Comparison of ENCODE assay signal across 14 mouse cellular contexts in the genomic region with DNA sequence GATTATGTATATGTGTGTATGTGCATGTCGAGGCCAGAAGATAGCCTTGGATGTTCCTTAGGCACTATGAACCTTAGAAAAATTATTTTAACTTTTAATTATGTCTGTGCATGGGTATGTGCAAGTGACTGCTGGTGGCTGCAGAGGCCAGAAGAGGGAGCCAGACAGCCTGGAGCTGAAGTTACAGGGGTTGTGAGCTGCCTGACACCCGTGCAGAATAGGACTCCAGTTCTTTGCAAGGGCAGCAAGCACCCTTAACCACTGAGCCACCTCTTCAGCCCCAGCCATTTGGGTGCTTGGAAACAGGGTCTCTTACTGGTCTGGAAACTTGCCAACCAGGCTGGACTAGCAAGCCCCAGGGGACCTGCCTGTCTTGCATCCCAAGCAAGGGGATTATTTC. TPM values are rescaled to one million over a fixed set of nuclear protein-coding genes. Genes with fewer than 3 reads are reported as not detected.
DNase-seq lines count a peak whose midpoint lies in the region; ATAC-seq and TF ChIP-seq lines count a peak whose summit lies in the region.
"Had no signal": no experiment of that assay in that cellular context is flagged by ENCODE, and none has a peak within 500 bp of the region (broad histone marks: within the 10 kb centered on the region; RNA-seq: fewer than 3 reads in every experiment).

No protein-coding gene starts in this region.

- H3K4me2 ChIP-seq in kidney, embryonic 15.5 days: no peak overlapping the region
- H3K4me2 ChIP-seq in lung, postnatal 0 days (replicated peaks; ENCODE audit: low read depth, low read length): no peak overlapping the region
- H3K4me2 ChIP-seq in heart, postnatal 0 days (ENCODE audit: low read depth, low read length): no peak overlapping the region
- H3K4me2 ChIP-seq: embryonic facial prominence, embryonic 15.5 days; forebrain, embryonic 15.5 days; hindbrain, embryonic 14.5 days; liver, embryonic 13.5 days; midbrain, embryonic 11.5 days had no signal

- WGBS in kidney, embryonic 15.5 days: 87% methylated on average over 2 of the region's 2 CpGs
- WGBS in lung, postnatal 0 days: 74% methylated on average over 2 of the region's 2 CpGs
- 69% methylated on average over 2 of the region's 2 CpGs for WGBS in heart, postnatal 0 days

- no peaks in the 10 kb centered on the region for H3K9me3 ChIP-seq in kidney, embryonic 15.5 days (replicated peaks)
- H3K9me3 ChIP-seq in lung, postnatal 0 days (ENCODE audit: low read length): no peaks in the 10 kb centered on the region
- H3K9me3 ChIP-seq in heart, postnatal 0 days (replicated peaks; ENCODE audit: control insufficient read depth, low read length): no peaks in the 10 kb centered on the region
- H3K9me3 ChIP-seq: embryonic facial prominence, embryonic 15.5 days; forebrain, embryonic 15.5 days; liver, embryonic 13.5 days had no signal

- H3K27ac ChIP-seq in kidney, embryonic 15.5 days: peak overlapping the region; percentile 84
- H3K27ac ChIP-seq in lung, postnatal 0 days (ENCODE audit: low read length): peak overlapping the region; percentile 83
- peak overlapping the region; percentile 97 for H3K27ac ChIP-seq in heart, postnatal 0 days (ENCODE audit: low read depth)
- H3K27ac ChIP-seq: forebrain, embryonic 15.5 days; hindbrain, embryonic 14.5 days; liver, embryonic 13.5 days had no signal

- ATAC-seq in kidney, embryonic 15.5 days (replicated peaks; ENCODE audit: low FRiP score): no peak
- ATAC-seq in lung, postnatal 0 days: no peak
- no peak for ATAC-seq in heart, postnatal 0 days (ENCODE audit: insufficient read depth, low read depth)
- ATAC-seq: forebrain, embryonic 15.5 days had no signal

- peaks cover 34% of the 10 kb centered on the region for H3K4me1 ChIP-seq in kidney, embryonic 15.5 days
- H3K4me1 ChIP-seq in lung, postnatal 0 days (ENCODE audit: insufficient read depth, low read depth, low read length): peaks cover 24% of the 10 kb centered on the region; the same call in 1 of the 2 replicates
- H3K4me1 ChIP-seq in heart, postnatal 0 days (ENCODE audit: control insufficient read depth, insufficient read depth): peaks cover 54% of the 10 kb centered on the region

- TF ChIP-seq CTCF in lung, postnatal 0 days (IDR thresholded peaks at IDR 0.05): peak; percentile 58
- peak; percentile 18; the same call in 1 of the 2 replicates for TF ChIP-seq CTCF in heart, postnatal 0 days (IDR thresholded peaks at IDR 0.05; ENCODE audit: low read depth)

- no peak overlapping the region for H3K9ac ChIP-seq in kidney, embryonic 15.5 days
- H3K9ac ChIP-seq in lung, postnatal 0 days (replicated peaks; ENCODE audit: low read depth): no peak overlapping the region
- no peak overlapping the region for H3K9ac ChIP-seq in heart, postnatal 0 days (replicated peaks; ENCODE audit: low read depth, low read length)
- H3K9ac ChIP-seq: embryonic facial prominence, embryonic 15.5 days; forebrain, embryonic 15.5 days; hindbrain, embryonic 14.5 days; liver, embryonic 13.5 days had no signal

- no peak overlapping the region for H3K4me3 ChIP-seq in kidney, embryonic 15.5 days (replicated peaks)
- no peak overlapping the region for H3K4me3 ChIP-seq in lung, postnatal 0 days (ENCODE audit: low read depth, low read length)
- H3K4me3 ChIP-seq in heart, postnatal 0 days (ENCODE audit: low read depth, low read length): no peak overlapping the region
- H3K4me3 ChIP-seq: embryonic facial prominence, embryonic 15.5 days; forebrain, embryonic 15.5 days; liver, embryonic 13.5 days had no signal

- H3K36me3 ChIP-seq in kidney, embryonic 15.5 days: peaks cover 41% of the 10 kb centered on the region
- peaks cover 18% of the 10 kb centered on the region for H3K36me3 ChIP-seq in lung, postnatal 0 days (ENCODE audit: insufficient read depth, low read length)
- H3K36me3 ChIP-seq in heart, postnatal 0 days (replicated peaks; ENCODE audit: control insufficient read depth, insufficient read depth, low read length): peaks cover 18% of the 10 kb centered on the region
- H3K36me3 ChIP-seq: forebrain, embryonic 15.5 days; liver, embryonic 13.5 days had no signal

- no peaks in the 10 kb centered on the region for H3K27me3 ChIP-seq in kidney, embryonic 15.5 days
- H3K27me3 ChIP-seq in lung, postnatal 0 days (replicated peaks; ENCODE audit: insufficient read depth, low read length): no peaks in the 10 kb centered on the region
- no peaks in the 10 kb centered on the region for H3K27me3 ChIP-seq in heart, postnatal 0 days (ENCODE audit: control insufficient read depth, insufficient read depth, low read length)
- H3K27me3 ChIP-seq: embryonic facial prominence, embryonic 15.5 days; forebrain, embryonic 15.5 days had no signal

- no peak for TF ChIP-seq EP300 in lung, postnatal 0 days (IDR thresholded peaks at IDR 0.05)
- no peak for TF ChIP-seq EP300 in heart, postnatal 0 days (IDR thresholded peaks at IDR 0.05; ENCODE audit: low read depth)

- no peak for DNase-seq in kidney, postnatal 10 days
- DNase-seq in lung, postnatal 0 days (ENCODE audit: low spot score): no peak
- DNase-seq in lung, postnatal 14 days: no peak
- DNase-seq in heart, postnatal 0 days (ENCODE audit: low spot score): no peak
- no peak for DNase-seq in thymus, postnatal 14 days
- no peak for DNase-seq in frontal cortex, adult 2 months (ENCODE audit: extremely low spot score in 1 of 2, low spot score in 1 of 2)
- DNase-seq: adrenal gland, postnatal 25 days; gastrocnemius, postnatal 25 days; liver, embryonic 13.5 days had no signal

RNA-seq across cellular contexts. Expression of gene Nectin2, which starts 4.7 kb away (rescaled TPM):
- polyA plus RNA-seq in kidney, embryonic 15.5 days (2015; fragmentation: Nextera tagmentation; extraction: Ambion mirVana): 130 and 138 TPM in 2 replicates
- polyA plus RNA-seq in lung, postnatal 0 days (2015; fragmentation: Nextera tagmentation; extraction: Ambion mirVana): 113 and 116 TPM in 2 replicates
- 76.5 and 81.3 TPM in 2 replicates for total RNA-seq in heart, postnatal 0 days (2014; rRNA removed; ENCODE audit: low replicate concordance)
- 43.6 and 44.8 TPM in 2 replicates for polyA plus RNA-seq in heart, postnatal 0 days (2015; fragmentation: Nextera tagmentation; extraction: Ambion mirVana)
- 7.6 and 7.7 TPM in 2 replicates for polyA plus RNA-seq in frontal cortex, adult 2 months (2012; rRNA removed)

RNA-seq across cellular contexts. Expression of gene Bcam, which starts 15.8 kb away (rescaled TPM):
- 244 and 257 TPM in 2 replicates for polyA plus RNA-seq in kidney, embryonic 15.5 days (2015; fragmentation: Nextera tagmentation; extraction: Ambion mirVana)
- 477 and 507 TPM in 2 replicates for polyA plus RNA-seq in lung, postnatal 0 days (2015; fragmentation: Nextera tagmentation; extraction: Ambion mirVana)
- total RNA-seq in heart, postnatal 0 days (2014; rRNA removed; ENCODE audit: low replicate concordance): 697 and 786 TPM in 2 replicates
- polyA plus RNA-seq in heart, postnatal 0 days (2015; fragmentation: Nextera tagmentation; extraction: Ambion mirVana): 293 and 303 TPM in 2 replicates
- 22.2 and 23.0 TPM in 2 replicates for polyA plus RNA-seq in frontal cortex, adult 2 months (2012; rRNA removed)

RNA-seq across cellular contexts. Expression of gene Tomm40, which starts 39.8 kb away (rescaled TPM):
- polyA plus RNA-seq in kidney, embryonic 15.5 days (2015; fragmentation: Nextera tagmentation; extraction: Ambion mirVana): 168 and 177 TPM in 2 replicates
- 60.8 and 62.4 TPM in 2 replicates for polyA plus RNA-seq in lung, postnatal 0 days (2015; fragmentation: Nextera tagmentation; extraction: Ambion mirVana)
- total RNA-seq in heart, postnatal 0 days (2014; rRNA removed; ENCODE audit: low replicate concordance): 170 and 172 TPM in 2 replicates
- polyA plus RNA-seq in heart, postnatal 0 days (2015; fragmentation: Nextera tagmentation; extraction: Ambion mirVana): 164 and 166 TPM in 2 replicates
- polyA plus RNA-seq in frontal cortex, adult 2 months (2012; rRNA removed): 115 and 118 TPM in 2 replicates

RNA-seq across cellular contexts. Expression of gene Cblc, which starts 41.6 kb away (rescaled TPM):
- polyA plus RNA-seq in kidney, embryonic 15.5 days (2015; fragmentation: Nextera tagmentation; extraction: Ambion mirVana): 8.3 and 9.1 TPM in 2 replicates
- 18.4 and 23.9 TPM in 2 replicates for polyA plus RNA-seq in lung, postnatal 0 days (2015; fragmentation: Nextera tagmentation; extraction: Ambion mirVana)
- 0.35 TPM in 1 of 2 replicates, not detected in the other for total RNA-seq in heart, postnatal 0 days (2014; rRNA removed; ENCODE audit: low replicate concordance)
- 0.36 and 0.37 TPM in 2 replicates for polyA plus RNA-seq in heart, postnatal 0 days (2015; fragmentation: Nextera tagmentation; extraction: Ambion mirVana)
- polyA plus RNA-seq in frontal cortex, adult 2 months (2012; rRNA removed): not detected in 2 replicates
- total RNA-seq: gastrocnemius, postnatal 25 days had no signal
- polyA plus RNA-seq: forebrain, embryonic 15.5 days; hindbrain, embryonic 14.5 days; midbrain, embryonic 11.5 days had no signal

RNA-seq across cellular contexts. Expression of gene Apoe, which starts 56.0 kb away (rescaled TPM):
- polyA plus RNA-seq in kidney, embryonic 15.5 days (2015; fragmentation: Nextera tagmentation; extraction: Ambion mirVana): 259 and 340 TPM in 2 replicates
- 768 and 1,006 TPM in 2 replicates for polyA plus RNA-seq in lung, postnatal 0 days (2015; fragmentation: Nextera tagmentation; extraction: Ambion mirVana)
- 369 and 373 TPM in 2 replicates for total RNA-seq in heart, postnatal 0 days (2014; rRNA removed; ENCODE audit: low replicate concordance)
- polyA plus RNA-seq in heart, postnatal 0 days (2015; fragmentation: Nextera tagmentation; extraction: Ambion mirVana): 471 and 552 TPM in 2 replicates
- polyA plus RNA-seq in frontal cortex, adult 2 months (2012; rRNA removed): 6,067 and 6,377 TPM in 2 replicates

Comparison
In these comparisons a context has a peak if more than half of its experiments do, and no peak if none do; other contexts are left out.
1. RNA of gene Bcam, which starts 15.8 kb away (polyA plus RNA-seq): 477 to 507 TPM in lung, postnatal 0 days, 293 to 303 TPM in heart, postnatal 0 days and 244 to 257 TPM in kidney, embryonic 15.5 days; 22.2 to 23.0 TPM in frontal cortex, adult 2 months; every median in the first group is over 10 times any median in the second.
2. Peak in every context shown above with its lines, with median percentiles within 50 percentile points of each other: H3K27ac ChIP-seq.